Mouse (Mus musculus): Measurements from ENCODE around the gene Xlr3c.
"Not testable (repeated sequence)": the region's sequence is repeated elsewhere in the genome, so short reads cannot be mapped to it uniquely, and the experiment has no call there.

Gene Xlr3c

GRCm38 (mm10) chrX:73265270-73265669, at the start of gene Xlr3c:
Xlr3c (minus strand) TSS chrX:73265390.
- not testable (repeated sequence) for DNase-seq

GRCm38 (mm10) chrX:73312522-73312921, 47.3 kb upstream of the Xlr3c start:
- DNase-seq = peak; percentile 46

- DNase-seq = not testable (repeated sequence)
Measured at GRCm38 (mm10) chrX:73295745-73296144, 30.6 kb upstream of the Xlr3c start.

GRCm38 (mm10) chrX:73292876-73293275, 27.7 kb upstream of the Xlr3c start, which contains the start of the genes Xlr5a and Xlr5c:
Xlr5a (minus strand) TSS chrX:73292976.
Xlr5c (minus strand) TSS chrX:73292976.
- DNase-seq = not testable (repeated sequence)

GRCm38 (mm10) chrX:73262428-73262827, 2.8 kb downstream of the Xlr3c start:
- DNase-seq = not testable (repeated sequence)

GRCm38 (mm10) chrX:73242821-73243325, 22.3 kb downstream of the Xlr3c start, which contains the start of gene Xlr4c:
Xlr4c (minus strand) TSS chrX:73243130.
- not testable (repeated sequence) for DNase-seq

GRCm38 (mm10) chrX:73229288-73229687, 35.9 kb downstream of the Xlr3c start:
- no peak for DNase-seq

GRCm38 (mm10) chrX:73228606-73229214, 36.5 kb downstream of the Xlr3c start:
- DNase-seq = peak; percentile 77

- peak; percentile 79 for DNase-seq
Measured at GRCm38 (mm10) chrX:73227914-73228605, 37.1 kb downstream of the Xlr3c start, which contains the start of gene F8a. F8a (plus strand) TSS chrX:73228291.

GRCm38 (mm10) chrX:73225365-73225764, 39.8 kb downstream of the Xlr3c start:
- no peak for DNase-seq

- DNase-seq = peak; percentile 16
Measured at GRCm38 (mm10) chrX:73213819-73214564, 51.2 kb downstream of the Xlr3c start, which contains the start of gene Xlr4b. Xlr4b (plus strand) TSS chrX:73214333.

Measured in thymus, postnatal 4 days (tissue).